Mouse (Mus musculus): ENCODE measurements around the gene Prkar1a. TPM values are rescaled to one million over a fixed set of nuclear protein-coding genes. Genes with fewer than 3 reads are reported as not detected.
"Not testable (repeated sequence)": the region's sequence is repeated elsewhere in the genome, so short reads cannot be mapped to it uniquely, and the experiment has no call there.

Gene Prkar1a
- total and polyA plus RNA-seq, 2 experiments from 2014 or later = 294 to 468 TPM

DNA sequence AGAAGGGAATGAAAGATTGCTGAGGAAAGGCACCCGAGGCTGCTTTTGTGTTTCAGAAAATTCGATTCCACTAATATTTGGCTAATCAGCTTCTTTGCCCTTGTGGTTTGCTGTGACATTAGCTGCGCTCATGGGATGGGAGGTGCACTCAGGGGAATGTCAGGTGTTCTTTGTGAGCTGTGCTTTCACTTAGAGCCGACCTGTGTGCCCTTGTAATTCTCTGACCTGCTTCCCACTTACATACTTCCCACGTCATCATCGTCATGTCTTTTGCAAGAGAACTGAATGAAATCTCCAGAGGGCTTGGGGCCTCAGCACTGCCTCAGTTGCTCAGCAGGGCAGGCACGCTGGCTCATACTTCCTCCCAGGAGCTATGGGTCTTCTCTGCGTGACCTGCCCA is 4.0 kb downstream of the Prkar1a start:
- no peak for DNase-seq
- H3K4me3 ChIP-seq (ENCODE audit: low read depth, low read length) = peak overlapping the region; percentile 93; the same call in 1 of the 2 replicates
- H3K9ac ChIP-seq = peak overlapping the region; percentile 14; the same call in 1 of the 2 replicates

DNA sequence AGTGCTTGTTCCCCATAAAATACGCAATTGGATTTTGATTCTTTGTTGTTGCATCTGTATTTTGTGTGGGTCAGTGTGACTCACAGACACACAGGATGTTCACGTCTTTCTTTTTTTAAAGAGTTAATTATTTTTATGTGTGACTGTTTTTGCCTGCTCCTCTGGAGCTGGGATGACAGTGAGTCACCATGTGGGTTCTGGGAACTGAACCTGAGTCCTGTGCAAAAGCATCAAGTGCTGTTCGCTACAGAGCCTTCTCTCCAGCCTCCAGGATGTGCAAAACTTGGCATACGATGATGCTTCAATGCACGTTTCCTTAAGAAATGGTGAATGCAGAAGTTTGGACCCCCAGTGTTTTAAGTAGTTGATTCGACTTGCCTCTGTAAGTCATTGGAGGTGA is 5.4 kb downstream of the Prkar1a start:
- ATAC-seq = no peak
- Histone ChIP-seq H3K9ac (no peak overlapping the region), H3K4me2 (ENCODE audit: low read depth) (no peak overlapping the region), H3K36me3 (ENCODE audit: insufficient read depth) (peaks cover 23% of the 10 kb centered on the region), H3K27me3 (ENCODE audit: insufficient read depth, low read length) (no peaks in the 10 kb centered on the region), H3K9me3 (ENCODE audit: low read length) (no peaks in the 10 kb centered on the region), H3K4me3 (ENCODE audit: low read depth, low read length) (no peak overlapping the region), H3K27ac (ENCODE audit: low read depth, low read length) (no peak overlapping the region), H3K4me1 (ENCODE audit: insufficient read depth) (peaks cover 17% of the 10 kb centered on the region; the same call in 1 of the 2 replicates)
- no peak for DNase-seq
- no peak for TF ChIP-seq CTCF (IDR thresholded peaks at IDR 0.05; ENCODE audit: low read depth)
- 86% methylated on average over 6 of the region's 6 CpGs for WGBS

More for the DNA sequence above, 4.0 kb downstream of the Prkar1a start:
- no peaks in the 10 kb centered on the region for H3K9me3 ChIP-seq (ENCODE audit: low read length)
- H3K27me3 ChIP-seq (ENCODE audit: insufficient read depth, low read length) = no peaks in the 10 kb centered on the region
- no peak for TF ChIP-seq CTCF (IDR thresholded peaks at IDR 0.05; ENCODE audit: low read depth)
- peaks cover 29% of the 10 kb centered on the region for H3K4me1 ChIP-seq (ENCODE audit: insufficient read depth)
- H3K4me2 ChIP-seq (ENCODE audit: low read depth) = peak overlapping the region; percentile 76
- peaks cover 23% of the 10 kb centered on the region for H3K36me3 ChIP-seq (ENCODE audit: insufficient read depth)
- H3K27ac ChIP-seq (ENCODE audit: low read depth, low read length) = 0 out of 2 replicates have a peak overlapping the region, but pooled peaks have one; percentile 15
- no peak for ATAC-seq
- WGBS = 65% methylated on average over 8 of the region's 8 CpGs

DNA sequence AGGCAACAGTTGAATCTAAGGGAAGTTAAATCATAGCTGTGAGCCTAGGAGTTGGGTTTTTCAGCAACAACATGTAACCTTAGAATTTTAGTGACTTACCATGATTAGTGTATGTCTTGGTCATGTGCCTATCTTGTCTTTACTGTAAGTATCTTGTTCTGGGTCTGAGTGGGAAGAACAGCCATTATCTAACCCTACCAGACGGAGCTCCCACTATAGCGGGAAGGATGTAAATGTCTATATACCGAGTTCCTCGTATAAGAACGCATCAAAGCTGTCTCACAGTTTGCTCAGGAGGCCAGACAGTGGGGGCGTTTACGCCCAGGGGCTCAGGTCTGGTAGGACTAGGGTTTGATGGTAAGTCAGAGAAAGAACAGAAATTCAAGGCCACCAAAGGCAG is 7.0 kb downstream of the Prkar1a start:
- no peak for ATAC-seq
- WGBS = 92% methylated on average over 7 of the region's 7 CpGs
- no peak overlapping the region for H3K27ac ChIP-seq (ENCODE audit: low read depth, low read length)
- DNase-seq = no peak
- no peak overlapping the region for H3K9ac ChIP-seq
- no peaks in the 10 kb centered on the region for H3K9me3 ChIP-seq (ENCODE audit: low read length)
- H3K27me3 ChIP-seq (ENCODE audit: insufficient read depth, low read length) = no peaks in the 10 kb centered on the region
- H3K36me3 ChIP-seq (ENCODE audit: insufficient read depth) = peaks cover 40% of the 10 kb centered on the region
- no peak overlapping the region for H3K4me2 ChIP-seq (ENCODE audit: low read depth)
- no peak overlapping the region for H3K4me3 ChIP-seq (ENCODE audit: low read depth, low read length)
- peaks cover 13% of the 10 kb centered on the region; the same call in 1 of the 2 replicates for H3K4me1 ChIP-seq (ENCODE audit: insufficient read depth)
- no peak for TF ChIP-seq CTCF (IDR thresholded peaks at IDR 0.05; ENCODE audit: low read depth)

DNA sequence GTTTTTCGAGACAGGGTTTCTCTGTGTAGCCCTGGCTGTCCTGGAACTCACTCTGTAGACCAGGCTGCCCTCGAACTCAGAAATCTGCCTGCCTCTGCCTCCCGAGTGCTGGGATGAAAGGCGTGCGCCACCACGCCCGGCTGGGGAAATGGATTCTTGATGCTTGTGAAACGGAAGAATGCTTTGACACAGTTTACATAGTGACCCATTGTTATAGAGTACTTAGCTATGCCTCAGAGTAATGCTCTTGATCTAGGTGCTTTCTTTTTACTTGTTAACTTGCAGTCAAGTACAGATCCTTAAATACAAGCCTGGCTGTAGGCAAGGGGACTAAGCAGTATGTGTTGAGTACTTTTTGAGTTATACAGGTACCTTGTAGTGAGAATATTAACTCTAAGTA is 11.3 kb downstream of the Prkar1a start:
- not testable (repeated sequence) for H3K4me2 ChIP-seq (ENCODE audit: low read depth); H3K4me1 ChIP-seq (ENCODE audit: insufficient read depth); H3K9ac ChIP-seq; DNase-seq; H3K9me3 ChIP-seq (ENCODE audit: low read length); ATAC-seq; H3K27me3 ChIP-seq (ENCODE audit: insufficient read depth, low read length); H3K4me3 ChIP-seq (ENCODE audit: low read depth, low read length); H3K27ac ChIP-seq (ENCODE audit: low read depth, low read length)
- WGBS = 91% methylated on average over 8 of the region's 8 CpGs
- H3K36me3 ChIP-seq (ENCODE audit: insufficient read depth) = peaks cover 69% of the 10 kb centered on the region

DNA sequence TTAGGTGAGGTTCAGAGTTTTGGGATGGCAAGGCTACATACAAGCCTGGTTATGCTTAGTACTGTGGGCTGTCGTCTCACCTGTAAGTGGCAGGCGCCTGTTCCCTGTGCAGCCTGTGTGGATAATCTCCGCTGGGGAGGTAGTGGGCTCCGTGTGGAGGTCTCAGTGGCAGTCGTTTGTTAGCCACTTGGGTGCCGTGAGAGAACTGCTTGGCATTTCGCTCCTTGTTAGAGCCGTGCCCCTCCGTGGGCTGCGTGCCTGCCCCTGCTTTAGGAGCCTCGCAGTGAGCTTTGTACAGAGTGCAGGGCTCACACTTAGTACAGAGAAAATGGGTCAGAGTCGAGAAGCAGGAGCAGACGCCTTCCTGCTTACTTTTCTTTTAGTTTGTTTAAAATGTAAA is 15.1 kb downstream of the Prkar1a start:
- no peak for DNase-seq
- WGBS = 91% methylated on average over 13 of the region's 13 CpGs
- no peak overlapping the region for H3K4me3 ChIP-seq (ENCODE audit: low read depth, low read length)
- no peaks in the 10 kb centered on the region for H3K27me3 ChIP-seq (ENCODE audit: insufficient read depth, low read length)
- no peaks in the 10 kb centered on the region for H3K4me1 ChIP-seq (ENCODE audit: insufficient read depth)
- no peaks in the 10 kb centered on the region for H3K9me3 ChIP-seq (ENCODE audit: low read length)
- TF ChIP-seq CTCF (IDR thresholded peaks at IDR 0.05; ENCODE audit: low read depth) = no peak
- no peak overlapping the region for H3K4me2 ChIP-seq (ENCODE audit: low read depth)
- no peak for ATAC-seq
- no peak overlapping the region for H3K9ac ChIP-seq
- no peak overlapping the region for H3K27ac ChIP-seq (ENCODE audit: low read depth, low read length)
- H3K36me3 ChIP-seq (ENCODE audit: insufficient read depth) = peaks cover 83% of the 10 kb centered on the region

DNA sequence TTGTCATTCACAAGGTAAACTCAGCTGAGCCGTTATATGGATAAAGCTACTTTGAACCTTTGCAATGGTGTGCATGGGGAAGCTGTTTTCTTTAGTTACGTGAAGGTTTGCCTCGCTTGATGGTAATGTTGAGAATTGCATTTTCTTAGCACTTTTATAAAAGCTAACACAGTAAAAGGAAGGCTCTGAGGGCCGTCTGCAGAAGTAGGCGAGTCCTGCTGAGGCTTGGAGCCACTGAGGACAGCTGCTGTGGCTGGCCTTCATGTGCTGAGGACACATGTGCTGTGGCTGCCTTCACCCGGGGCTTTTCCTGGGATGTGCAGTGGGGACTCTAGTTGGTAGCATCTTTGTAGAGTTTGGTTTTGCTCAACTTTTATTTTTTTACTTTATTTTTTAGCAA is 16.2 kb downstream of the Prkar1a start:
- no peaks in the 10 kb centered on the region for H3K27me3 ChIP-seq (ENCODE audit: insufficient read depth, low read length)
- H3K9ac ChIP-seq = no peak overlapping the region
- peaks cover 78% of the 10 kb centered on the region for H3K36me3 ChIP-seq (ENCODE audit: insufficient read depth)
- no peaks in the 10 kb centered on the region for H3K9me3 ChIP-seq (ENCODE audit: low read length)
- H3K4me1 ChIP-seq (ENCODE audit: insufficient read depth) = no peaks in the 10 kb centered on the region
- 86% methylated on average over 6 of the region's 6 CpGs for WGBS
- TF ChIP-seq CTCF (IDR thresholded peaks at IDR 0.05; ENCODE audit: low read depth) = no peak
- H3K27ac ChIP-seq (ENCODE audit: low read depth, low read length) = no peak overlapping the region
- ATAC-seq = no peak
- H3K4me3 ChIP-seq (ENCODE audit: low read depth, low read length) = no peak overlapping the region
- no peak for DNase-seq
- H3K4me2 ChIP-seq (ENCODE audit: low read depth) = no peak overlapping the region

DNA sequence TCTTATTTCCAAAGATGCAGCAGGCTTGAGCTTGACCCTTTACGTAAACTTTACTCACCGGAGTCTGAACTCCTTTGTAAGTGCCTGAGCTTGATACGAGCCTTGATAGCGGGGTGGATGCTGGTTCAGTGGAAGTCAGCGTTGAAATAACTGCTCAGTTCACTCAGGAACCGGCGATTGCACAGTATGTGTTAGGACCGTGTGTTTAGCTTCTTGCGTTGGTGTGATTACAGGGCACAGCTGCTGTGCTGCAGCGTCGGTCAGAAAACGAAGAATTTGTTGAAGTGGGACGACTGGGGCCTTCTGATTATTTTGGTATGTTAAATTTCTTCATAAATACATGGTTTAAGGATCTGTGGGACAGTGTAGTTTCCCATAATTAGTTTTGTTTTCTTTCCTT is 17.2 kb downstream of the Prkar1a start:
- H3K4me2 ChIP-seq (ENCODE audit: low read depth) = no peak overlapping the region
- no peak overlapping the region for H3K27ac ChIP-seq (ENCODE audit: low read depth, low read length)
- ATAC-seq (no peak), DNase-seq (no peak)
- H3K27me3 ChIP-seq (ENCODE audit: insufficient read depth, low read length) = no peaks in the 10 kb centered on the region
- TF ChIP-seq CTCF (IDR thresholded peaks at IDR 0.05; ENCODE audit: low read depth) = no peak
- no peaks in the 10 kb centered on the region for H3K9me3 ChIP-seq (ENCODE audit: low read length)
- no peak overlapping the region for H3K9ac ChIP-seq
- no peak overlapping the region for H3K4me3 ChIP-seq (ENCODE audit: low read depth, low read length)
- no peaks in the 10 kb centered on the region for H3K4me1 ChIP-seq (ENCODE audit: insufficient read depth)
- H3K36me3 ChIP-seq (ENCODE audit: insufficient read depth) = peaks cover 72% of the 10 kb centered on the region
- 86% methylated on average over 13 of the region's 13 CpGs for WGBS

DNA sequence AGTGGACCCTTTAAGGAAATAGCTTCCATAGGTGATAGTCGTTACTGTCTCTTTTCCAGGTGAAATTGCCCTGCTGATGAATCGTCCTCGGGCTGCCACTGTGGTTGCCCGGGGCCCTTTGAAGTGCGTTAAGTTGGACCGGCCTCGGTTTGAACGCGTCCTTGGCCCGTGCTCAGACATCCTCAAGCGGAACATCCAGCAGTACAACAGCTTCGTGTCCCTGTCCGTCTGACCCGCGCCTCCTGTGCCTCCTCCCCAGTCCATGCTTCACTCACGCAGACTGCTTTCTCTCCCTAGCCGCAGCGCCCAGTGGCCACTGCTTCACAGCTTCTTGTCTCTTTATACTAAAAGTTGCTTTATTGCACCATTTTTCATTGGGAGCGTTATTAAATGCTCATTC is 18.2 kb downstream of the Prkar1a start:
- DNase-seq (no peak), ATAC-seq (no peak)
- Histone ChIP-seq H3K4me2 (ENCODE audit: low read depth) (no peak overlapping the region), H3K4me3 (ENCODE audit: low read depth, low read length) (no peak overlapping the region), H3K27me3 (ENCODE audit: insufficient read depth, low read length) (no peaks in the 10 kb centered on the region), H3K4me1 (ENCODE audit: insufficient read depth) (no peaks in the 10 kb centered on the region), H3K9me3 (ENCODE audit: low read length) (no peaks in the 10 kb centered on the region), H3K9ac (no peak overlapping the region), H3K27ac (ENCODE audit: low read depth, low read length) (no peak overlapping the region), H3K36me3 (ENCODE audit: insufficient read depth) (peaks cover 74% of the 10 kb centered on the region)
- TF ChIP-seq CTCF (IDR thresholded peaks at IDR 0.05; ENCODE audit: low read depth) = no peak
- 89% methylated on average over 19 of the region's 19 CpGs for WGBS
